Mouse (Mus musculus) heart, embryonic 13.5 days (tissue): ENCODE data around the gene Zglp1. TPM values are rescaled to one million over a fixed set of nuclear protein-coding genes. Genes with fewer than 3 reads are reported as not detected.

Experiments
- ATAC-seq: fragments of 200-750 bp; cut with Nextera tagmentation; 2 replicates; pipeline ENCODE4 v1.8.0; 2017; ENCODE audit warnings: moderate TSS enrichment; ENCODE audit not compliant: insufficient number of reproducible peaks, low FRiP score, low TSS enrichment; ENCODE audit errors: extremely low read depth
- H3K27ac ChIP-seq: fragments of 300-500 bp; sonication (generic); replicated peaks from 2 replicates; pipeline ENCODE4 v1.5.1; 2015; ENCODE audit warnings: moderate library complexity, mild to moderate bottlenecking, inconsistent platforms
- H3K27me3 ChIP-seq: fragments of 300-500 bp; sonication (generic); replicated peaks from 2 replicates; pipeline ENCODE4 v1.6.1; 2015; ENCODE audit warnings: mild to moderate bottlenecking, inconsistent platforms
- H3K36me3 ChIP-seq: fragments of 300-500 bp; sonication (generic); 2 replicates; pipeline ENCODE4 v1.6.1; 2015; ENCODE audit warnings: mild to moderate bottlenecking, inconsistent platforms
- H3K4me1 ChIP-seq: fragments of 300-500 bp; sonication (generic); 2 replicates; pipeline ENCODE4 v1.6.1; 2015; ENCODE audit warnings: inconsistent platforms
- H3K4me2 ChIP-seq: fragments of 300-500 bp; sonication (generic); 2 replicates; pipeline ENCODE4 v1.6.1; 2015; ENCODE audit warnings: inconsistent platforms, mild to moderate bottlenecking, moderate library complexity
- H3K4me3 ChIP-seq: fragments of 300-500 bp; sonication (generic); 2 replicates; pipeline ENCODE4 v1.5.1; 2015; ENCODE audit warnings: moderate library complexity, mild to moderate bottlenecking, inconsistent platforms
- H3K9ac ChIP-seq: fragments of 300-500 bp; sonication (generic); 2 replicates; pipeline ENCODE4 v1.6.1; 2015; ENCODE audit warnings: inconsistent platforms, mild to moderate bottlenecking, moderate library complexity
- H3K9me3 ChIP-seq: fragments of 300-500 bp; sonication (generic); 2 replicates; pipeline ENCODE4 v1.6.1; 2016; ENCODE audit warnings: inconsistent platforms
- WGBS: fragments of 180-500 bp; shearing (Covaris S2); methylation state at CpG from one replicate; pipeline ENCODE4 v1.1.7; 2015; ENCODE audit warnings: mixed read lengths; 5-methylcytosine and 5-hydroxymethylcytosine counted together
- microRNA counts: library from miRNA; unstranded; fragments of <30 nt; microRNA quantifications from one replicate; lab custom pipeline; 2016
- microRNA-seq: library from miRNA; unstranded; fragments of <30 nt; microRNA quantifications from one replicate; pipeline ENCODE4, GENCODE M21; 2016
- polyA plus RNA-seq: library from polyadenylated mRNA; unstranded; fragments of >200 nt; fragmentation: Nextera tagmentation; extraction: Ambion mirVana; gene quantifications from 2 replicates; pipeline ENCODE4 v1.2.1, GENCODE M21; 2015

The Zglp1 gene
- polyA plus RNA-seq, 1 experiment from 2014 or later = 0.87 TPM

GRCm38 (mm10) chr9:21022726-21023125 is 44.2 kb downstream of the Zglp1 start:
- no peak overlapping the region for H3K4me2 ChIP-seq
- ATAC-seq = no peak
- no peak overlapping the region for H3K9ac ChIP-seq
- H3K9me3 ChIP-seq = no peaks in the 10 kb centered on the region
- no peak overlapping the region for H3K27ac ChIP-seq
- no peak overlapping the region for H3K4me3 ChIP-seq
- 71% methylated on average over 1 of the region's 1 CpGs for WGBS
- peaks cover 44% of the 10 kb centered on the region for H3K27me3 ChIP-seq
- H3K4me1 ChIP-seq = no peaks in the 10 kb centered on the region
- H3K36me3 ChIP-seq = no peaks in the 10 kb centered on the region

- H3K27me3 ChIP-seq = peaks cover 44% of the 10 kb centered on the region
- H3K9me3 ChIP-seq = no peaks in the 10 kb centered on the region
- H3K4me2 ChIP-seq = no peak overlapping the region
- 50% methylated on average over 6 of the region's 6 CpGs for WGBS
- H3K4me3 ChIP-seq = no peak overlapping the region
- H3K27ac ChIP-seq = no peak overlapping the region
- H3K36me3 ChIP-seq = no peaks in the 10 kb centered on the region
- no peaks in the 10 kb centered on the region for H3K4me1 ChIP-seq
- ATAC-seq = no peak
- no peak overlapping the region for H3K9ac ChIP-seq
Measured at GRCm38 (mm10) chr9:21022288-21022687, 44.6 kb downstream of the Zglp1 start.

GRCm38 (mm10) chr9:21021363-21021762 is 45.5 kb downstream of the Zglp1 start:
- Histone ChIP-seq H3K4me1 (peaks cover 5% of the 10 kb centered on the region; the same call in 1 of the 2 replicates), H3K27me3 (peaks cover 44% of the 10 kb centered on the region), H3K4me2 (no peak overlapping the region), H3K4me3 (no peak overlapping the region), H3K36me3 (no peaks in the 10 kb centered on the region), H3K9ac (no peak overlapping the region), H3K9me3 (no peaks in the 10 kb centered on the region), H3K27ac (no peak overlapping the region)
- WGBS = 73% methylated on average over 3 of the region's 3 CpGs
- ATAC-seq = no peak

GRCm38 (mm10) chr9:21018600-21018999 is 48.3 kb downstream of the Zglp1 start:
- no peaks in the 10 kb centered on the region for H3K9me3 ChIP-seq
- WGBS = 58% methylated on average over 2 of the region's 2 CpGs
- H3K4me2 ChIP-seq = no peak overlapping the region
- H3K4me3 ChIP-seq = no peak overlapping the region
- no peak overlapping the region for H3K9ac ChIP-seq
- no peak overlapping the region for H3K27ac ChIP-seq
- H3K36me3 ChIP-seq = no peaks in the 10 kb centered on the region
- peaks cover 61% of the 10 kb centered on the region for H3K27me3 ChIP-seq
- no peak for ATAC-seq
- peaks cover 21% of the 10 kb centered on the region for H3K4me1 ChIP-seq

GRCm38 (mm10) chr9:21017177-21017575 is 49.7 kb downstream of the Zglp1 start:
- H3K9ac ChIP-seq = 0 out of 2 replicates have a peak overlapping the region, but pooled peaks have one; percentile 28

GRCm38 (mm10) chr9:21016331-21017176 is 50.3 kb downstream of the Zglp1 start:
- peak overlapping the region; percentile 67 for H3K9ac ChIP-seq
- H3K4me3 ChIP-seq = peak overlapping the region; percentile 53
- no peak overlapping the region for H3K27ac ChIP-seq
- H3K4me2 ChIP-seq = peak overlapping the region; percentile 75
- peaks cover 21% of the 10 kb centered on the region for H3K4me1 ChIP-seq
- H3K27me3 ChIP-seq = peaks cover 70% of the 10 kb centered on the region
- no peaks in the 10 kb centered on the region for H3K36me3 ChIP-seq
- ATAC-seq = no peak
- no peaks in the 10 kb centered on the region for H3K9me3 ChIP-seq
- WGBS = 5% methylated on average over 17 of the region's 17 CpGs

More at GRCm38 (mm10) chr9:21017177-21017575, 49.7 kb downstream of the Zglp1 start:
- Histone ChIP-seq H3K27me3 (peaks cover 69% of the 10 kb centered on the region), H3K4me2 (peak overlapping the region; percentile 75), H3K4me1 (peaks cover 21% of the 10 kb centered on the region), H3K9me3 (no peaks in the 10 kb centered on the region), H3K27ac (no peak overlapping the region), H3K36me3 (no peaks in the 10 kb centered on the region), H3K4me3 (peak overlapping the region; percentile 53)
- ATAC-seq = no peak
- 18% methylated on average over 4 of the region's 4 CpGs for WGBS

- ATAC-seq = no peak; the same call in 1 of the 2 replicates
- WGBS = 1% methylated on average over 30 of the region's 30 CpGs
- H3K9ac ChIP-seq = peak within 1 kb of the TSS; percentile 67
Measured at GRCm38 (mm10) chr9:21015571-21016130, 51.2 kb downstream of the Zglp1 start, which contains the start of gene Icam1. TSS of gene Icam1 (plus strand) at chr9:21015985.

GRCm38 (mm10) chr9:21014691-21015570 is 52.0 kb downstream of the Zglp1 start:
- H3K36me3 ChIP-seq = no peaks in the 10 kb centered on the region
- H3K4me1 ChIP-seq = peaks cover 21% of the 10 kb centered on the region
- ATAC-seq = no peak
- H3K9ac ChIP-seq = peak overlapping the region; percentile 67
- no peaks in the 10 kb centered on the region for H3K9me3 ChIP-seq
- H3K4me3 ChIP-seq = peak overlapping the region; percentile 53
- H3K27ac ChIP-seq = peak overlapping the region; percentile 67
- peaks cover 70% of the 10 kb centered on the region for H3K27me3 ChIP-seq
- 3% methylated on average over 29 of the region's 29 CpGs for WGBS
- peak overlapping the region; percentile 75 for H3K4me2 ChIP-seq

More at GRCm38 (mm10) chr9:21015571-21016130, 51.2 kb downstream of the Zglp1 start, which contains the start of gene Icam1:
- peaks cover 70% of the 10 kb centered on the region for H3K27me3 ChIP-seq
- peak within 1 kb of the TSS; percentile 53 for H3K4me3 ChIP-seq
- no peaks in the 10 kb centered on the region for H3K9me3 ChIP-seq
- H3K36me3 ChIP-seq = no peaks in the 10 kb centered on the region
- peaks cover 21% of the 10 kb centered on the region for H3K4me1 ChIP-seq
- H3K4me2 ChIP-seq = peak within 1 kb of the TSS; percentile 75
- peak within 1 kb of the TSS; percentile 67 for H3K27ac ChIP-seq

MicroRNAs encoded within 50 kb of the gene (microRNA counts, 519-probe panel; counts per million panel counts)
- microRNA mmu-miR-1900 (lab: Ali Mortazavi, UCI) = 4,094 counts per million, percentile 75 among the panel's probes with 10 or more counts

Small RNA genes within 50 kb of the gene (microRNA-seq; reads per million reads assigned to microRNA genes)
- gene Mir1900 (not detected), gene Mir7082 (0.61 reads per million)

Other genes starting within 250 kb of the Zglp1 start
- not detected in 2 replicates for gene Rdh8, start 248.6 kb downstream of the Zglp1 start, polyA plus RNA-seq
- gene A230050P20Rik, start 198.5 kb downstream of the Zglp1 start, polyA plus RNA-seq = 6.5 and 6.9 TPM in 2 replicates
- 2.5 and 3.1 TPM in 2 replicates for gene Angptl6, start 187.4 kb downstream of the Zglp1 start, polyA plus RNA-seq
- 40.6 and 41.9 TPM in 2 replicates for gene Ppan, start 178.9 kb downstream of the Zglp1 start, polyA plus RNA-seq
- gene Eif3g, start 168.5 kb downstream of the Zglp1 start, polyA plus RNA-seq = 214 and 249 TPM in 2 replicates
- gene Dnmt1, start 107.2 kb downstream of the Zglp1 start, polyA plus RNA-seq = 58.7 and 59.8 TPM in 2 replicates
- 19.4 and 21.9 TPM in 2 replicates for gene S1pr2, start 90.3 kb downstream of the Zglp1 start, polyA plus RNA-seq
- 124 and 139 TPM in 2 replicates for gene Mrpl4, start 64.4 kb downstream of the Zglp1 start, polyA plus RNA-seq
- gene Icam1, start 51.1 kb downstream of the Zglp1 start, polyA plus RNA-seq = 11.6 and 11.9 TPM in 2 replicates
- 3.1 and 8.3 TPM in 2 replicates for gene Icam4, start 37.7 kb downstream of the Zglp1 start, polyA plus RNA-seq
- 0.04 and 0.05 TPM in 2 replicates for gene Icam5, start 35.0 kb downstream of the Zglp1 start, polyA plus RNA-seq
- 0.36 and 0.55 TPM in 2 replicates for gene Gm49373, start 6.0 kb upstream of the Zglp1 start, polyA plus RNA-seq
- gene Fdx1l, start 6.5 kb upstream of the Zglp1 start, polyA plus RNA-seq = 51.1 and 53.4 TPM in 2 replicates
- 1.6 and 1.7 TPM in 2 replicates for gene Gm38431, start 24.9 kb upstream of the Zglp1 start, polyA plus RNA-seq
- gene Raver1, start 24.9 kb upstream of the Zglp1 start, polyA plus RNA-seq = 45.2 and 47.3 TPM in 2 replicates
- gene Tyk2, start 64.2 kb upstream of the Zglp1 start, polyA plus RNA-seq = 13.7 and 14.0 TPM in 2 replicates
- 222 and 230 TPM in 2 replicates for gene Cdc37, start 82.9 kb upstream of the Zglp1 start, polyA plus RNA-seq
- 9.5 and 11.3 TPM in 2 replicates for gene Pde4a, start 98.6 kb upstream of the Zglp1 start, polyA plus RNA-seq
- gene Keap1, start 172.3 kb upstream of the Zglp1 start, polyA plus RNA-seq = 51.1 and 52.7 TPM in 2 replicates
- 0.07 and 0.11 TPM in 2 replicates for gene S1pr5, start 181.3 kb upstream of the Zglp1 start, polyA plus RNA-seq
- 41.6 and 51.4 TPM in 2 replicates for gene Atg4d, start 198.2 kb upstream of the Zglp1 start, polyA plus RNA-seq
- gene Kri1, start 220.9 kb upstream of the Zglp1 start, polyA plus RNA-seq = 12.7 and 13.2 TPM in 2 replicates
- gene Cdkn2d, start 224.3 kb upstream of the Zglp1 start, polyA plus RNA-seq = 80.4 and 101 TPM in 2 replicates
- gene Ap1m2, start 245.2 kb upstream of the Zglp1 start, polyA plus RNA-seq = 1.7 and 2.1 TPM in 2 replicates